Mouse (Mus musculus) right cerebral cortex, postnatal 10 days (tissue): ENCODE data around the gene Clstn2.

ENCODE experiments used
- DNase-seq, 2 experiments: peaks; one replicate each; pipeline ENCODE4 v3.0.0; 2021; ENCODE audit warnings: low spot score in 2 of 2

The Clstn2 gene

DNA sequence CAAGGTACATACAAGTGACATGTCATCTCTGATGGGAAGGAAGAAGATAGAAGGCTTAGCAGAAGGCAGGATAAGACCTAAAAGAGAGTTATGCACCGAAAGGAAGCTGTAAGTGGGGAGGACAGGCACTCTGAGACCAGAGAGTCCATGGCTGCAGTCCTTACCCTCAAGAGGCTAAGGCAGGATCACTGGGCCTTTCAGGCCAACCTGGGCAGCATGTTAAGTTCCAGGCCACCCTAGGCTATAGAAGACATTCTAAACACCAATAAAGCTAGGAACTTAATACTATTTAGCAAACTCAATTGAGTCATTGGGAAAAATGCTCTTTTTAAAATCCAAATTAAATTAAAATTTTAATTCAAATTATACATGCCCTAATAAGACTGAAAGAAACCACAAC is 258.0 kb downstream of the Clstn2 start:
- DNase-seq, result no peak

GRCm38 (mm10) chr9:97773911-97774310 is 259.1 kb downstream of the Clstn2 start:
- peak in 1 of 2 experiments; percentile 30 for DNase-seq

DNA sequence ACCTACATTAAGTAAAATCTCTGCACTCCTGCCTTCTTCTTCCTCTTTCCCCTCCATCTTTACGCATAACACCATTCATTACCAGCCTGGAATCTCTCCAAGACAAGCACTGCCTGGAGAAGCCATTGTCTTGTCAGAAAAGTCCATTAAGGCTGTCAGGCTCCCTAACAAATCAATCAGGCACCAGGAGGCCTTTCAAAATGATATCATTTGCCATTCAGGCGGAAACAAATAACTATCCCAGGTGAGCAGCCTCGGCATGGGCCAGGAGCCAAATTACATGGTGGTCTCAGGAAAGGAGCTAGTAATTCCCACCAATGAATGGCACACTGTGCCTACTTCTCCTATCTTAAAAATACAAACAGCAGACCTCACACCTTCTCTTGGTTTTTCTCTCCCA is 260.6 kb downstream of the Clstn2 start:
- no peak for DNase-seq

- DNase-seq, result no peak
These were observed 263.6 kb downstream of the Clstn2 start for GRCm38 (mm10) chr9:97769331-97769730.

GRCm38 (mm10) chr9:97765251-97765767 is 267.7 kb downstream of the Clstn2 start:
- no peak for DNase-seq

- no peak for DNase-seq
These were observed 269.9 kb downstream of the Clstn2 start for GRCm38 (mm10) chr9:97763048-97763447.

- no peak for DNase-seq
These were observed 277.2 kb downstream of the Clstn2 start for GRCm38 (mm10) chr9:97755599-97756270.

DNA sequence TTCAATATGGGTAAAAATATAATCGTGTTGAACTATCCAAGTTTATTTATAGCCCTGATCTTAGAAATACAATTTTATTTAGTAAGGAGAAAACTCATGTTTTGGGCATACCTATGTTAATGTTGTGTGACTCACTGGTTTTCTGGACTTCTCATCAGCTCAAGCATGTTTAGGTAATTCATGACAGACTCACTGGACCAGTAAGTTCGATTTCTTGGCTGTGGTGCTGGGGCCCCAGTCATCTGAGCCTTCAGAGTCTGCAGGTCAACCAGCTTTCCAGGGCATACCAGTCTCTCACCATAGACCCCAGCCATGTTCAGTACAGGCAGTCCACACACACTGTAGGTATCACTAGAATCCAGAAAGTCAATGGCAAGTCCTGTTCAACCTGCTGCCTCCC is 279.3 kb downstream of the Clstn2 start:
- DNase-seq, result no peak

GRCm38 (mm10) chr9:97746574-97746973 is 286.4 kb downstream of the Clstn2 start:
- DNase-seq, result no peak

DNA sequence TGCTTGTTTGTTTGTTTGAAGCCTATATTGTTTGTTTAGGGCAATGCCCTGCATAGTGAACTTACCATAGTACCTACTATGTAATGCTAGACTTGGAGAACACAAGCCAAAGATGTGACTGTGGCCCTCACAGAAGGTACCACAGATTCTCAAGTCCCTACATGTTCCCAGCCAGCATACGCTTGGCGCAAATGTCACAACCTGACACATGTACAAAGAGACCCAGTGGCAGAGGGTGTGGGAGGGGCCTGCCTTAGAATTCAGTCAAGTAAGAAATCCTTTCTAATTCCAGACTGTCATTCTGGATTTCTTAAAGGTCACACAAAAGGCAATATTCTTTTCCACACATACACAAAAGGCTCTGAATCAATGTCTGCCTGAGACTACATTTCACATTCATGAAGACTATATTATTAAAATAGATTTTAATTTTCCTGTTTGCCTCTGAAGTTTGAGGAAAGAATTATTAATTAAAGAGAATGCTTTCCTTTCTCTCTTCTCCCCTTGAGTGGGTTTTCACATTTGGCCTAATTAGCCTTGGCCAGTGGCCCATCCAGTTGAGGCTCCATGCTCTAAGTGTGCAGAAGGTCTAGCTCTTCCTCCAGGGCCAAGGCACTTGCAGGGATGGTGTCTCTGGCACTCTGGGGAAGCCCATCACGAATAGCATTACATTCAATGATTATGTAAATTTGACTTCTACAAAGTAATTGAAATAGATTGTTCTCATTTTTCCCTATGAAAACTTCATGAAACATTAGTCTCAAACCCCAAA is 305.1 kb downstream of the Clstn2 start:
- DNase-seq, result no peak

DNA sequence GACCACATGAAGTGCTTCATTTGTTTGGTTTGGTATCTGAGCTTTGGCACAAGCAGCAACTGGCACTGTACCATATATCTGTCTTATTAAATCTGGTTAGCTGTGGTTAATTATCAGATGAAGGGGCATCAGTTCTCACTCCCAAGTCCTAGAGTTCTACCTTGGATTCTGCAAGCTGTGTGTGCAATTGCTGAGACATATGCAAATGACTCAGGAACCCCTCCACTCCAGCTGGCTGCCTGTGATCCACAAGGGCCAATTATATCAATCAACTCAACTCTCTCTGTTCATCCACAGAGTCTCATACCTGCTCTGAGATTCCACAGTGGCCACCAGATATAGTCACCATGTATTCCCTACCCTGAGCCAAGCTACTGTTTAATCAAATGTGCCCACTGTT is 315.3 kb downstream of the Clstn2 start:
- DNase-seq, result no peak

DNA sequence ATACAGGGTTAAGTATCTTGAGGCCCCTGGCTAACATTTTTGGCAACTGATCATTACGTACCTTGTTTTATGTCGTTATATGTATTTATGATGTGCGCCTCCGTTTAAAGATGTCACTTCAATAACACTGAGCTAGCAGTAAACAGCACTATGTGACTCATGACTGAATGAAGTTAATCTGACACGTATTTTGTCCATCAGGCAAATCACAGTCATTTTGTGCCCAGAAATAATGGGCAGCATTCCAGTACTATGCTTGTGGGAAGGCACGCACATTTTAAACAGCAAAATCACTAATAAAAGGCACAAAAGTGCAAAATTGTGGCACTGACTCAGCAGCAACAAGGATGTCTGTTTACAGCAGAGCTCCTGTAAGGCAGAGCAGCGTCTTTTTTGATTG is 316.0 kb downstream of the Clstn2 start:
- no peak for DNase-seq

DNA sequence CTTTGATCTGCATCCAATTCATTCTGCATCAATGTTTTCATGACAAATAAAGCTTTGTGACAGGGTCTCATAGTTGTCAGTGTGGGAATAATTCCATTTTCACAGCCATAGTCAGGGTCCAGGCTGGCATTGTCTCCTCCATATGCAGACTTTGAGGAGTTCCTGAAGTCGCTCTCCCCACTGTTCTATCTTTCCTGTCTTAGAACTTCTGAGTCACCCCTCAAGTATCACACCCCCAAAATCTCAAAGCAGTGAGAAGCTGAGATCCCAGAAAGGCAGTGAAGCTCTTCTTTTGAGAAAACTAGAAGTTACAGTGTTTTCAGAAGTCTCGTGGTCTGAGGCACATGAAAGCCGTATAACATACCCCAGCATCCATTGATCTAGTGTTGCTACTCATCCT is 320.1 kb downstream of the Clstn2 start:
- DNase-seq, result no peak

DNA sequence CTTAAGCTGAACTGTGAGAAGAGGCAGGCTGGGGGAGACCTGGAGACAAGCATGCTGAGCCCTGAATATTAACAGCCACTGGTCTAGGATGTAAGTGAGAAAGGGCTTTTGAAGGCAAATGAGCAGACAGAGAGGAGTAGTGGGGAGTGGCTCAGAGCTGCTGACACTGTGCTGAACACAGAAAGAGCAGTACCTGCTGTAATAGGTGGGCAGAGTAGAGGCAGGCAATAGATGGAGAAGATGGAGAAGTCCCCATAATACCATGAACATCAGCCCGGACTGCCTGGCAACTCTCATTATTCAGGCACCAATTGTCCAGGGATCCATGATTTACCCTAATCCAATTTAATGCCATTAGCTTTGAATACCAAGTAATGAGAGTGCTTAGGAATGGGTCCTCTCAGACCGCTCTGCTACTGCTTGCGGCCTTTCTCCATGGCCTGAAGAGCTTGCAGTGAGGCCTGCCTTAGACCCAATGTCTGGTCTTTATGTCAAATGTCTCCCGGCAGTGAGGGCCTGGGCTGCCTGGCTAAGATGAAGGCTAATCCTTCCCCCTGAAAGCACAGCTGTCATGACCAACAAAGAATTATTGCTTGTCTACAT is 329.0 kb downstream of the Clstn2 start:
- no peak for DNase-seq

DNA sequence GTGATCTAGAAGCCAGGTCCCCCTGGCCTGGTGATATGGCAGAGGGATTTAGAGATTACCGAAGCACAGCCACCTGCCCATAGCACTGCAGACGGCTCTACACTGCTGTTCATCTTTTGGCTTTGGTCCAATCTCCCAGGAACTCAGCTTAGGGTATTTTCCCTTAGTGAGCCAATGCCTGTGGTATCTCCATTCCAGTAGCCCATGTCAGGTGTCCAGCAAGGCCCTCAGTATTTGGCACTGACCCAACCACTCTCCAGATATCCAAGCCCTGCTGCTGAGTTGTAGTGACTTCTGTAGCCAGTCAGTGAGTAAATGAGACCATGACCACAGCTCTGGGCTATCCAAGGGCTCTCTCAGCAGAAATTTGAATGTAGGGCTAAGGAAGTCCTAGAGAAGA is 330.0 kb downstream of the Clstn2 start:
- no peak for DNase-seq

DNA sequence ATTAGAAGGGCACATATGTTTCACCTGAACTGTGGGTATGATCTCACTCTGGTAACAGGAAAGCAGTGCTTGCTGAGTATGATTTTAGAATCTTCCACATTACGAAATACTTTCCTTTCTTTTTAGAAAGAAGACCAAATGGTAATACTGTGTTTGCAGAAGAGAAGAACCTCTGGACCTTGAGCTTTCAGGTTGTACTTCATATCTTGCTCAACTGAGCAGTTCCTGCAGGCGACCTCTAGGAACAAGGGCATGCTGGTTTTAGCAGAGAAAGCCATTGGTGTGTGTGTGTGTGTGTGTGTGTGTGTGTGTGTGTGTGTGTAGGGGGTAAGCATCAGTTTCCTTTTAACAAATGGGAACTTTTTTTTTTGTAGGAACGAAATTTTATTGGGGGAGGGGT is 333.0 kb downstream of the Clstn2 start:
- DNase-seq, result no peak

DNA sequence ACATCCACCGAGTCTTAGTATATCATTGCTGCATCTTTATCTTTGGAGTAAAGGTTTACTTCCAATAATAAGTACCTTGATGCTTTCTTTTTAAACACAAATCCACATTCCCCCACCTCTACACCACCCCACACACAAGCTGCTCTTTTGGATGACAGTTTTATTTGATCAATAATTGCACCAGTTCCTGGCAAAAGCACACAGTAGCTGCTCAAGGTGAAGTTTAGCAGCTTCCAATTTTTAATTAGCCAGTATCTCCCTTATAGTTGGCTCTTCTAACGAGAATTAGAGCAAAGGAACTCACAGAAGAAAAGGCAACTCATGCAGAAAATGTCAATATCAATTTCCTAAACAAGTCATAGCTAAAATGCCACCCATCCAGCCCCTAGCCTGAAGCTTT is 334.0 kb downstream of the Clstn2 start:
- no peak for DNase-seq

DNA sequence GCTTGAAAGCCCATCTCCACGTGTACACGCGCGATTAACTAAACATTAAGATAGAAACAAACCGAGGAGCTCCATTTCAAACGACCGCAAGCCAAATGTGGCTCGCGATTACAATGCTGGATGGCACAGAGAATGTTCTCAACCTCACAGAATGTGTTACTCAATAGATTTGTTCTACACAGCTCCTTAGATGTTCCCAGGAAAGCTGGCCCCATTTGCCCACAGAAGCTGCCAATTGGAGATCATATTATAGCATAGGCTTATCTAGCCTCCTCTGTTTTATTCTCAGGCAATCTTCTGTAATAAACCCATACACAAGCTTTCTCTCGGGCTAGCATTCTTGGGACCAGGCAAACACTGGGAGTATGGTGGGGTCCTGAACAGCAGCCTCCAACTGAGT is 334.9 kb downstream of the Clstn2 start:
- DNase-seq, result no peak

DNA sequence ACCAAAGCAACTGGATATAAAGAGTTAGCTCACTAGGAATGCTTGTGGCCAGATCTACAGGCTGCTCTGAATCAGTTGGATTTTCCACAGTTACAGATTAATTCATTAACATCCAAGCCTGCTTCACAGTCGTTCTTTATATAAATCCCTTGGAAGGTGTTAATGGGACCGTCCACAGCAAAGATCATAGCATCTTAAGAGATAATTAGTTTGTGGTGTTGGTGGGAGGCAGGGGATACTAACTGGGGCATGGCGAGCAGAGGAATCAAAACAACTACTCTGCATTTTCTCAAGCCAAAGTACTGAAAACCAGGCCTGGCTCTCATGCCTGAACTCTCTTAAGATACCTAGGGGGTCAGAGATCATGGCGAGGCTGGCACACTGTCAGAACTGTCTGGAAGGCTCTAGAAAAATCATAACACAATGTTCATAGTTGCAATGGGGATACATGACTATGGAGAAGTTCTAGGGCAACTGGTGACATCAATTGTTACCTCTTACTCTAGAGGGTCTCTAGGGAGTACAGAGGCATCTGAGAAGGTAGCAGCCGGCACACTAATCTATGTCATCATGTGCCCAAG is 336.2 kb downstream of the Clstn2 start:
- DNase-seq, result no peak

- no peak for DNase-seq
These were observed 337.7 kb downstream of the Clstn2 start for GRCm38 (mm10) chr9:97695278-97695677.

GRCm38 (mm10) chr9:97686826-97687425 is 346.1 kb downstream of the Clstn2 start:
- no peak for DNase-seq

GRCm38 (mm10) chr9:97685664-97686063 is 347.3 kb downstream of the Clstn2 start:
- peak; percentile 46 for DNase-seq
